Mouse (Mus musculus) frontal cortex, postnatal 10 days (tissue): ENCODE results near the gene Tbx15.

ENCODE experiments used
- DNase-seq, 2 experiments: peaks; one replicate each; pipeline ENCODE4 v3.0.0; 2022; ENCODE audit warnings: low spot score in 2 of 2, mixed read lengths in 1 of 2

The Tbx15 gene

DNA sequence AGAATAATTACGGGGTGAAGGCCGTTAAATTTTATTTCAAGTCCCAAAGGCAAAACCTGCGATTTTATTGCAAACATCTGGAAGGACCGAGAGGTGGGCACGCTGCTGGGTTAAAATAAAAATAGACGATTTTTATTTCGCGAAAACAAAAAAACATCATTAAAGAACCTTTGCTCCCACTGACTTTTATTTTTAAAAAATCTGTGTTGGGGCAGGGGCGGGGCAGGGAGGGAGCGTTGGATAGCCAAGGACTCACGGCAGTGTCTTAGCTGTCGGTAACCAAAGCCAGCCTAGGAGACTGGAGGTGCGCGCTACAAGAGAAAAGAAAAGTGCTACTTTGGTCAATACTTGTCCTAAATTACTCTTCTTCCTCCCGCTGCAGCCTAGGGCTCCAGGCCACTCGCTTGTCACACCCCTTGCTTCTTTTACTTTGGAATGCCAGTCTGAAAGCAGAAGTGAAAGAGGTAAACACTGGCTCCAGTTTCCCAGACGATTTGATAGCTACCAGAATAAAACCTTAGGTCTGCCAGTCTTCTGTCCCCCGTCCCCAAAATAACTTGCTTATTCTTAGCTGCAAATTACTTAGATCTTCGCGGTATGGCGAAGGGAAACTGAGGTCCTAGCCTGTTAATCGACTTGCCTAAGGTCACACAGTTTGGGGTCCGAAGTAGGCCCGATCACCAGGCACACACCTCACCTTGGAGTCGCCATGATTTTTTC, 8.8 kb downstream of the Tbx15 start:
- DNase-seq = no peak

DNA sequence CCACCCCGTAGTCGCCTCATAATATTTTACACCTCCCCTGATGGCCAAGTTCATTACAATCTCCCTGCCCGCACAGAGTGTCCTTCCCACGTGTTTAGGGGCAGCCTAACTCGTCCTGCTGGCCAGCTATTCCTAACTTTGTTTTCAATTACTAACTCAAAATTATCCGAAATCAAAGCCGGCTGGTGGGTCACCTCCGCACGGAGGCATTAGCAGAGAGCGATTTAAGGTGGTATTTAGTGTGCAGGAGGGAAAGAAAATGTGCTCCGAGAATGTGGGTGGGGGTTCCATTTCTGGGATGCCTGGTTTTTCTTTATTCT, 9.3 kb downstream of the Tbx15 start:
- DNase-seq = no peak

DNA sequence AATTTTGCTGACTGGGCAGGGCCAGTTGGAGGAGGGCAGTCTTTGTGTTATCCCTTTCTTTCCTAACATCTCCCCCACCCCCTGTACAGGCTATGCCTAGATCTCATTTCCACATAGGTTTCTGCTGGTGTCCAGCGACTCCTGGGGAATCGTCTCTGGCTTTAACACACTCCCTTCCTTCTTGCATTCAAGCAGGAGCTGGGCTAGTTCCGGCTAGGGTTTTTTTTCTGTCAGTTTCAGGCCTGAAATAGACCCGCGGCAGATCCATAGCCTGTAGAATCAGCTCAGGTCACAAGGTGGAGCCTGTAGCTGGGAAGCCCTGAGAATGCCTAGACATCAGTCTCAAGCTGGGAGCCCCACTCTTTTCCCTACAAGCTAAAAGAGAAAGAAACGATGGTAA, 9.7 kb downstream of the Tbx15 start:
- DNase-seq = no peak

DNA sequence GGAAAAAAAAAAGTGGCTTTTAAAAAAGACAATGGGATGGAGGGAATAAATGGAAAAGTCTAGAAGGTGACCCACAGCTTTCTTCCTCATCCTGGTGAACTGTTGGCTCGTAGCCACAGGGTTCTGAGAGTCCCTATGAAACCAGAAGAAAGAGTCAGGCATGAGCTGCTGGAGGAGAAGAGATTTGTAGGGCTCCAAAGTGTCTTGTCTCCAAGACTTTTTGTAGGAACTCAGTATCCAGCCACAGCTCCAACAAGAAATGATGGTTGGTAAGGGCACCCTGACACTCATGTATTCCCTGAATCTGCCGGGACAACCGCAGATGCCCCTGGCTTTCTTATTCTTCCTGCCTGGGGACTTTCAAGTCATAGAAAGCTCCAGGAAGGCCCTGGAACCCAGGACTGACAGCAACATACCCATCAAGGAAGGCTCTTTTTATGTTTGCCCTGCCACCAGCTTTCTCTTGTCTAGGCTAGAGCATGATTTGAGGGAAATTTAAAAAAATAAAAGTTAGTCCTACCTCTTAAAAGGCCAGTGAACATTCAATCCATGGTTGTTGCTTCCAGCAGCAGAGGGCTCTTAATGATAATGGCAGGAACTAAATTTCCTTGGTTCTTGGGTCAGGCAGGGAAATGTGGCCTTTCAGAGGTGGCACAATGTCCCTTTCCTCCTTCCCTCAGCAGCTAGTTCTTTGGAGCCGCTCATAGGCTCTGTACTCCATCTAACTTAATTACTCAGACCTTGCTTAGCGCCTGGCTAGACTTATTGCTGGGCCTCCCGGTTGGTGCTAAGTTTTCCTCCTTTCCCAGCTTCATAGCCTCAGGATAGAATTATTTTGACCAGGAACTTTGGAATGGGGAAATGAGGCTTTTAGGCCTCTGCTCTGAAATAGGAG, 11.3 kb downstream of the Tbx15 start:
- DNase-seq = no peak

DNA sequence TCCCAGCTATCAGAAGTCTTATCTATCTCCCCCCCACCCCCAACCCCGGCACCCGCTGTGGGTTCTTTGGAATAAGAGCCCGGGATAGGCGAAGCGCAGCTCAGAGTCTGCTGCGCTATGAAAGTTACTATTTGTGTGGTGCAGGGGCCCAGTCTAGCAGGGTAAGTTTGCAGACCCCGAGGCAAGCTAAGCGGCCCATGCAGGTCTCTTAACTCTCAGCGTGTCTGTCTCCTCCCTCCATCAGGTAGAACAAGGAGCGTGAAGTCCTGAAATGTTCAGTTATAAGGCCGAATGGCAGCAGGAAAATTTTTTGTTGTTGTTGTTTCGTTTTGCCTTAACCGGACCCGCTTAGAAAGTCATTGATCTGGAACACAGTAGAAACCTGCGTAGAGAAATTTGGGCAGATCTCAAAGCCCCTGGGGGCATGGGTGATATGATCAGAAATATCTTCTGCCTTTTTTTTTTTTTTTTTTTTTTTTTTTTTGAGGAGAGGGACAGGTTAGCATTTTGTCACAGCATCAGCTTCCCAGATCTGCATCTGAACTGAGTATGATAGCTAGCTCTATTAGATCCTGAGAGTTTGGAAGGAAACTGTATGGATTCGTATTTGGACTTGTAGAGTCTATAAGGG, 12.4 kb downstream of the Tbx15 start:
- no peak for DNase-seq

DNA sequence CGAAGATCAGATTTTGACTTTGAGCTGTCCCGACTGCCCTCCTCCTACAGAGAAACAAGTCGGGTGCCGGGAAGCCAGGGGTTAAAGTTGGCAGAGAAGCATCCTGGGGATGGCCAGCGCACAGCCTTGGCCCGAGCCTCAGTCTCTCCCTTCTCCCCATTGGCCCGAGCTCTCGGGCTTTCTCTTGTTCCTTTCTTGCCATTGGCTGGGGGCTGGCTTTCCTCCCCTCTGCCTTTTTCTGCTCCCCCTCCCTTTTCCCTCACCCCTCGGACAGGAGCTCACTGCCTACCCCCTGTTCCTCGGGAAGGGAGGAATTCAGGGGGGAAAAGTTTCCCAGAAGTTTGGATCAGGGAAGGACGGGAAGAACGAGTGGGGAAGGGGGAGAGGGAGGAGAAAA, 12.9 kb downstream of the Tbx15 start:
- no peak for DNase-seq

DNA sequence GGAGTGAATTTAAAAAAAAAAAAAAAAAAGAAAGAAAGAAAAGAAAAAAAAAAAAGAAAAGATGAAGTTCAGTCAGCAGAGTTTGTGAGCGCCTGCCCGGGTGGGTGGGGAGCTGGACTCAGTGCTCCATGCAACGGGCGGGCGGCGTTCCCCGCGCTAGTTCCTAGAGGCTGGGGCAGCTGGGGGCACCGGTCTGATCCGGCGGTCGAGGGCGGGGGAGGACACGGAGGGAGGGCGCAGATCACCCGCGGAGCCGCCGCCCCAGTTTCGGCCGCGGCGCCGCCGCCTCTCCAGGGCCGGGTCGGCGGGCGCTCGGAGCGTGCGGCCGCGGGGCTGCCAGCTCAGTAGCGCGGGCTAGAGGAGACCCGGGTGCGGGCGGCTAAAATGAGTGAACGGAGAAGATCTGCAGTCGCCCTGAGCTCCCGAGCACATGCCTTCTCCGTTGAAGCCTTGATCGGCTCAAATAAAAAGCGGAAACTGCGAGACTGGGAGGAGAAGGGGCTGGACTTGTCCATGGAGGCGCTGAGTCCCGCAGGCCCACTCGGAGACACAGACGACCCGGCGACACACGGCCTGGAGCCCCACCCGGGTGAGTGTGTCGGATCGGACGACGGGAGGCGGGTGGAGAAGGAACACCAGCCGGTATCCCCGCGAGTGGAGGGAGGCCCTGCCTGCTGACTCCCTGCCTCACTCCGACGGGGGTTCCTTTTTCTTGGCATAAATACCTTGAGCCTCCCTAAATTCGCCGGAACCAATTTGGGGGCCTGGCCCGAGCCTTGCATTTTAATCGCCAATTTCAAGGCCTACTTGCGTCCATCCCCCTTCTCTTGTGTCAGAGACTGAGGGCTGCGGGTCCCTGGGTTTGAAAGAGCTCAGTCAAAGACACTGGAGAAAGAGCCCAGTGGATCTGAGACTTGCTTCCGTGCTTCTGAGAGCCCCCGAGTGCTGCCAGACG, 13.6 kb downstream of the Tbx15 start:
- DNase-seq = no peak

DNA sequence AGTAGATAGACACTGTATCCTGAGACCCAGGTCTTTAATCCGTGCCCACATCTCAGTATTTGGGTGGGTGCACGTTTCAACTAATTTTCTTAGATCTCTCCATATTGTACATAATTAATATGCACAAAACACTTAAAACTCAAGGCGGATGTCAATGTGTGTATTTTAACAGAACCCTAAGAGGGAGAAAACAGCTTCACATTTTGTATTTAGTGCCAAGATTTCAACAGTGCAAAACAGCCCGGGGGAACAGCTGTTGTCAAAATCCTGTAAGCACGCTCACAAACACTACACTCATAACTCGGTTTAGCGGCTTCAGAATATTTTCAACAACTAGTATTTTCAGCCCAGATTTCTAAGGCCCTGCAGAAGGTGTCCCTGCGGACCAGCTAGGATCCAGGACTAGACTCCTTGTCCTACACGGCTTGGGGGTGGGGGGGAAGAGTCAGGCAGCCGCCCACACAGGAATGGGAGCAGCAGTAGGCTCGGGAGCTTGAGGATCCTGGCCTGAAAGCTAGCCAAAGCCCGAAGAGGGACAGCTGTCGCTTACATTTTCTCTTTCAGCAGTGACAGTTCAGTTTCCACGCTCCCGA, 14.5 kb downstream of the Tbx15 start:
- no peak for DNase-seq

DNA sequence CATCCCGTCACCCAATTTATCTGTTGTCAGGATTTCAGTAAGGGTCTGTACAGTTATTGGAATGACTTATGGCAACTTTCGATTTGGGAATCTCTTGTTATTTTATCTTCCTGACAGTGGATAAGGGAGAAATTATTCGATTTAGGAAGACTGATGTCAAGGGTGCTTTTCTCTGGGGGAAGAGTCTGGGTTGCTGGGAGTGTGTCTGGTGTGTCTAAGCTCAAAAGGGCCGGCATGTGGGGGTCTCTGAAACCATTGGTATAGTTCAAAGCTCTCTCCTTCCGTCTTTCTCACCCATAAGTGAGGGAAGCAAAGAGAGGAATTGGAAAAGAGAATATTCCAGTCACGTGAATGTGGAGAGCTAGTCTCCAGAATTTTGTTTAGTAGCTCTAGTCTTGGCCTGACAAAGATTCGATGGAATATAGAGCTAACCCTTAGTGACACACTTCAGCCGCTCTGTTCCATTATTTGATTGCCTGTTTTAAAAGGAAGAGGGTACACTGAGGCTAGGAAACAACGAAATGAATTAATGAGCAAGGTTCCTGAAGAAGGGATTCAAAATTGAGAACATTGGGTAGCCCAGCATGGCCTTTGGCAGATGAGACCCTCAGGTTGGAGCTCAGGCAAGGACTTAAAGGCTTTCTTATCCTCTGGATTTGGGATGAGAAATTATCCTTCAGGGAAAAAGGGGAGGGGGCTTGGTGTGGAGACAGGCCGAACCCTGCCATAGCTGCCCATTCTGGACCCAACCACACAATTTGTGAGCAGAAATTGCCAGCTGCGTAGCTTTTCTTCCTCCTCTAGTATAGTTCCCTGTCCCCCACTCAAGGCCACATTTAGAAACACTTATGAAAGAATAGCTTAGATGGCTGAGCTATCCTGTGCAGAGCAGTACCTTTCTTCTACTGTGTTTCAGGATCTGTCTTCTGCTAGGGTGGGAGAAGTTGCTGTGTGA, 15.5 kb downstream of the Tbx15 start:
- DNase-seq = no peak

DNA sequence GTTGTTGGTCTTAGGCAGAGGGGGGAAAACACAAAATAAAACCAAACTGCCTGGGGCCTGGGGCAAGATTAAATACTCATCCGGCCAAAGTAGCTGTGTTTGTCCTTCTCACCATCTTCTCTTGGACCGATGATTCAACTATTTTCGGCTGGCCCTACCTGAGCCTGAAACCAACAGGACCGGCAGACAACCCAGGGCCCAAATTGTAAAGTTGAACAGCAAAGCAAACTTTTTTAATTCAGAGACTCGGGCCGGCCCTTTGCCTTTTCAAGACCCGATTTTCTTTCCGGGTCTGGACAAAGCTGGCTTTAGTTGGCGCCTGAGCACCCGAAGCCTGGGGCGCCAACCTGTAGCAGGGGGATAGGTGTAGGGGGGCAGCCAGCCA, 16.2 kb downstream of the Tbx15 start:
- no peak for DNase-seq

DNA sequence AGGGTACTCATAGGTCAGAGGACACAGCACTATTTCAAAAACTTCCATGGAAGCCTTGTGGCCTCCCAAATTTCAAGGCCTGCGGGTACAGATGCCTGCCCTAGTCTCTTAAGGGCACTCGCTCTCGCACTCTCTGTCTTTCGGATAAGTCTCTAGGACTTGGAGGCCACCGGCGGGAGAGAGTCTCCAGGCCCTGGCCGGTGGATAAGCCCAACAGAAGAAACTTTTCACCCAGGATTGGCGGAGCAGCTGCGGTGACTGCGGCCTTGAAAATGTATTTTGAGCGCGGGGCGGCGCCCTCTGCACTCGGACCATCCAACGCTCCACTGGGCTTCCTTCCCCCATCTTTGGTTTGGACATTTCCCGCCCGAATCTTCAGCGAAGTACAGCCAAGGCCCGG, 16.6 kb downstream of the Tbx15 start:
- no peak for DNase-seq

DNA sequence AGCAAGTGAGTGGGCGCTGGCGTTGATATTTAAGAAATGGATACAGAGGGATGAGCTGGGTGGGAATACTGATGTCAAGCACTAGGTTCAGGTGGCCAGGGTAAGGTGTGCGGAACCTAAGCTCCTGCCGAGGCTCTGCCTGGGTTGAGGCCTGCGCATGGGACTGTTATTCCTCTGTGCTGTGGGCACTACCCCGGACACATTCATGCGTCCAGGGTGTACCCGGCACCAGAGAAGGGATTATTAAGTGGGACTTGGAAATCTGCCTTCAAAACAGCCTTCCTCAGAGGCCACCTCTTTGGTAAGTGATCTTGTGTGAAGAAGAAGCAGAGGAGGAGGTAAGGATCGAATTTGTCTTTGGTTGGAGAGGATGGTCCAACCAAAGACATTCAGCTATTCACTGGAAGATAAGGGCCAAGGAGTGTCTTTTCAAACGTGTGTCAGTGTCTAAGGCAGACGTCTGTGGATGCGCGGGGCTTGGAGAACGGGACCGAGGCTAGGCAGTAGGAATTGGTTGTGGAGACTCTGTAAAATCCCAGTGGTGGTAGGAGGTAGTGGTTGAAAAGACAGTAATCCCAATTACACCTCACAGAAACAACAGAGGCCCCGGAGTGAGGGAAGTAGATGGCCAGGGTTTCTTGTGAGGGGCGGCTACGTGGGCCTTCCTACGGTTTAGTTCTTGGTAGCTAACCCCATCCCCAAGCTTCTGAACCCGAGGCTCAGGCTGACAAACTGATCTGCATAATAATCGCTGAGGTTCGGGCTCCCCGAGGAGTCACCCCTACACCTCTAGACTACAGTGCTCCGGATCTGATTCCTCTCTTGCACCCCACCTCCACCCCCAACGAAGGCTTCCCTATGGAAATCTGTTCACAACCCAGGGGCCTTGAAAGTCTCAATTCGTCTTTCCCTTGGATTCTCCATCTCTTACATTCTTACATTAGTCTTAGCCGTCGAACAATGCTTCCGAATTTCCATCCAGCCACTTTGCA, 17.7 kb downstream of the Tbx15 start:
- no peak for DNase-seq

DNA sequence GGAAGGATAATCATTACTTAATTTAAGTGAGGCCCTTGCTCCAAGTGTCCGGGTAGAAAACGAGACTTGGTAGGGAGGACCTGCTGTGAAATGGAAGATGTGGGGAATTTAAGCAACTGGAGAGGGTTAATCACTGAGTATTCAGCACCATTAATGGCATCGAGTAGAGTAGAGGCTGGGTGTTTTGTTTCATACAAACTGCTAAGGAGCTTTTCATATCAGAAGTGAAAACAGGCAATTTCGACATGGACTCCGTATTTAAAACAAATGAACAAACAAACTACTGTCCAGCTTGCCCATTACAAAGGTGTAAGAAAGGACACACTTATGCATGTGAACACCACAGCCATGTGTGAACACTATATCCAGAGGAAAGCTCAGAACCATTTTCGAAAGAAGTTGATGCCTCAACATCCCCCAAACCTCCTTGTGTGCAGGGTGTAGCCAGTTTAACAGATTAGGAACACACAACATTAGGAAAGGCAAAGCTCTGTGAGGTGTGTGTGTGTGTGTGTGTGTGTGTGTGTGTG, 19.6 kb downstream of the Tbx15 start:
- DNase-seq = no peak

DNA sequence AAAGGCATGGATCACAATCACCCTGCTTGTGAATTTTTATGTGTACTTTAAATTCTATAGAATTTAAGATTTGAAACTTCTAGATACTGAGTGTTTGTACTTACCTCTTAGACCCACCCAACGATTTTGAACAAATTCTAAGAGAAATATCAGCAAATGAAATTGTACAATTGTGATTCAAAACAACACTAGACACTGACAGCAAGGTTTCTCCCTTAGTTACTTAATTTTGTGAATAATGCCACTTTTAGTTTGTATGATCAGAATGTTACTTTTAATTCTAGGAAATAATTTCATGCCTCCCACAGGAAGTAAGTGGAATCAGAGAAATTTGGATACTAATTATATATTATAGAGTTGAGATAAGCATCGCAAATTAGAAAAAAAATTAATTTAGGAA, 20.2 kb downstream of the Tbx15 start:
- no peak for DNase-seq

DNA sequence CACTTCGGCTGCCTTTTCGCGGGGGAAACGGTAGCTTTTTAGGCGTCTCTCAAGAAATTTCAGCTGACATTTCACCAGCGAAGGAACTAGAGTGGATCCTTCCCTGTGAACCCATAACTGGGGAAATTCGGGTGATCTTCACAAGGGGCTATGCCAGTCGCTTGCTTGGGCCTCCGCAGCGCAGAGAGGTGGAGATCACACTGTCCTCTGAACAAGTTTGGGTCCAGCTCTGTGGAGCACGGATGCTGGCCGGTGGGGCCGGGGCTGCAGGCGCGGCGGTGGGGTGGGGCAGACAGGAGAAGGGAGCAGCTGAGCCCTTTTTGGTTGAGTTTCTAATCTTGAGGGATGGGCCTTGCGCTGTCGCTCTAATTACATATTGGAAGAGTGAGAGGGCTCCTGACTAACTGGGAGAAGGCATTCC, 21.2 kb downstream of the Tbx15 start:
- DNase-seq = no peak

DNA sequence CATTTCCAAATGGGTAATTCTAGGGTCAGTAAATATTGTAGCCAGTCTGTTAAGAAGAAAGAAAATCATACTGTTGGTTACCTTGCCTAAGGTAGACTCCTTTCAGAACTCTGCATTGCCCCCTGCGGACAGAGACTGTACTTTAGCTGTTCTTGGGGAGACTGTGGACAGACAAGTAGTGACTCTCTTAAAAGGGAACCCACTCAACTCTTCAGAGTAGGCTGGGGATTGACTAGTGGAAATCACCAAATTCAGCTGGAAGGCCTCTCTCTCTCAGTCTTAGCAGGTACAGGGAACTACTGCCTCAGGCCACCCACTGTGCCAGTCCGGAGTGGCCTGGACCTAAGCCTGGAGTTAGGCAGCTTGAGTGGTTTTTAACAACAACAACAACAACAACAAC, 21.8 kb downstream of the Tbx15 start:
- no peak for DNase-seq

DNA sequence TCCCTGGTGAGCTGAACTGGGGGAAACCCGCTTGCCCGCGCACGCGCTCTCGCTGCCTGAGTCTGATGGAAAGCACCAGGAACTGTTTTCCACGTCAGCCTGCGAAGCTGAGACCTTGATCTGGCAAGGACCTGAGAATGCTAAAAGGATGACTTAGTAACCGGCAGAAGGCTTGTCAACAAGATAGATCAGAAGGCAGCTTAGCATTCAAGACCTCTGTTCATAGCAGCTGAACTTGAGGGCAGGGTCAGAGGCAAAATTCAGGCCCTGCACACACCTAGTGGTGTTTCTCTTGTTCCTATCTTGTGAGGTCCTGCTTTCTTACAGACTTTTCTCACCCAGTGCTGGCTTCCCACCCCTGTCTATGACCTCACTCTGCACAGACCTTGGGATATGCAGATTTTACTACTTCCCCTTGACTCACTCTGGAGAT, 23.3 kb downstream of the Tbx15 start:
- no peak for DNase-seq

DNA sequence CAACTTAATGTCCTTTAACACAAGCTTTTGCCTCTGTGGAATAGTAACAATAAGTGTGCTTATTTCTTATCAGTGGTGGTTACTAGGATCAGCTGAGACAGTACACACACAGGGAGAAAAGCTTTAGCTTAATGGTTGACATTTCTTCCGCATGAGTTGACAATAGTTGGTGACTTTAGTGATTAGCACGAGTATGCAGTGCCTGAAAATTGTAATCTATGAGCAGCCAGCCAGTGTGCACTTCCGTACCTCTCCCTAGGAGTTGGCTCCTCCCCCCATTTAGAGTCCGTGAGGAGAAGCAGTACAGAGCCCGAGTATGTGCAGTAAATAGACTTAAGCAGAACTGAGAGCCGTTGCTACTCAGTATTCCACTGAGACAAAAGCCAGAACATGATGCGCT, 24.5 kb downstream of the Tbx15 start:
- no peak for DNase-seq
